Mouse (Mus musculus) left cerebral cortex, postnatal 36 days (tissue): Measurements from ENCODE around the gene Srcap. TPM values are rescaled to one million over a fixed set of nuclear protein-coding genes. Genes with fewer than 3 reads are reported as not detected.

Experiments used
- DNase-seq, 2 experiments: peaks; one replicate each; pipeline ENCODE4 v3.0.0; 2021 to 2022; ENCODE audit warnings: low spot score in 2 of 2, mixed read lengths in 1 of 2
- intact Hi-C: fragments of 180-260 bp; cut with DNase I; formaldehyde crosslinking; loops from one replicate; pipeline ENCODE4 v1.15.1; 2025
- total RNA-seq, 2 experiments: library from RNA; stranded (reverse); gene quantifications; 2 replicates each; pipeline ENCODE4 v1.2.3; 2021

Srcap gene
- total RNA-seq, 2 experiments from 2014 or later: 99.0 to 131 TPM

- DNase-seq: no peak
- intact Hi-C loops: no loop called here
Observed at GRCm38 (mm10) chr7:127561340-127561858, 49.6 kb downstream of the Srcap start, which contains the start of gene Tmem265. Gene Tmem265, plus strand, starts transcription at chr7:127561390.

- DNase-seq: no peak
- intact Hi-C loops: no loop called here
Observed at GRCm38 (mm10) chr7:127564381-127565150, 52.8 kb downstream of the Srcap start.

- peak; percentile 89 to 91 for DNase-seq
- intact Hi-C loops: no loop called here
Observed at GRCm38 (mm10) chr7:127572895-127573471, 61.2 kb downstream of the Srcap start, which contains the start of gene Phkg2. Gene Phkg2, plus strand, starts transcription at chr7:127573340.

- DNase-seq: peak in 1 of 2 experiments; percentile 29
- intact Hi-C loops: no loop called here
Observed at GRCm38 (mm10) chr7:127573503-127574008, 61.8 kb downstream of the Srcap start.

- no peak for DNase-seq
- intact Hi-C loops: no loop called here
Observed at GRCm38 (mm10) chr7:127574115-127574514, 62.3 kb downstream of the Srcap start.

GRCm38 (mm10) chr7:127583260-127583659 lies 71.5 kb downstream of the Srcap start:
- DNase-seq: no peak
- intact Hi-C loops: no loop called here

GRCm38 (mm10) chr7:127585031-127585430 lies 73.2 kb downstream of the Srcap start:
- no peak for DNase-seq
- intact Hi-C loops: no loop called here

- no peak for DNase-seq
- intact Hi-C loops: no loop called here
Observed at GRCm38 (mm10) chr7:127586149-127586548, 74.4 kb downstream of the Srcap start.

GRCm38 (mm10) chr7:127587196-127587595 lies 75.4 kb downstream of the Srcap start:
- no peak for DNase-seq
- intact Hi-C loops: no loop called here

GRCm38 (mm10) chr7:127588011-127588871 lies 76.5 kb downstream of the Srcap start, which contains the start of the genes Ccdc189 and Rnf40:
Gene Ccdc189, minus strand, starts transcription at chr7:127588595.
Gene Rnf40, plus strand, starts transcription at chr7:127588767.
- intact Hi-C loops: no loop called here
- DNase-seq: peak; percentile 93 to 95

- intact Hi-C loops: no loop called here
Observed at GRCm38 (mm10) chr7:127588901-127589300, 77.1 kb downstream of the Srcap start.

GRCm38 (mm10) chr7:127589637-127590036 lies 77.9 kb downstream of the Srcap start:
- intact Hi-C loops: no loop called here
- DNase-seq: no peak

More at GRCm38 (mm10) chr7:127588901-127589300, 77.1 kb downstream of the Srcap start:
- DNase-seq: no peak

GRCm38 (mm10) chr7:127591108-127591507 lies 79.3 kb downstream of the Srcap start:
- intact Hi-C loops: no loop called here
- no peak for DNase-seq

- intact Hi-C loops: no loop called here
- no peak for DNase-seq
Observed at GRCm38 (mm10) chr7:127592575-127592974, 80.8 kb downstream of the Srcap start.

GRCm38 (mm10) chr7:127596747-127597146 lies 85.0 kb downstream of the Srcap start:
- intact Hi-C loops: no loop called here
- no peak for DNase-seq

GRCm38 (mm10) chr7:127600612-127601011 lies 88.8 kb downstream of the Srcap start:
- intact Hi-C loops: no loop called here
- DNase-seq: no peak

- no peak for DNase-seq
- intact Hi-C loops: no loop called here
Observed at GRCm38 (mm10) chr7:127601735-127602134, 90.0 kb downstream of the Srcap start.

- intact Hi-C loops: no loop called here
- DNase-seq: no peak
Observed at GRCm38 (mm10) chr7:127602903-127603302, 91.1 kb downstream of the Srcap start.

GRCm38 (mm10) chr7:127604256-127604655 lies 92.5 kb downstream of the Srcap start:
- DNase-seq: no peak
- intact Hi-C loops: no loop called here

GRCm38 (mm10) chr7:127607150-127607549 lies 95.4 kb downstream of the Srcap start:
- no peak for DNase-seq
- intact Hi-C loops: no loop called here
